Mouse (Mus musculus): ENCODE measurements at regions not wholly inside any gene's neighbourhood (a gene's known extent, or its start where the extent isn't known, plus 50 kb on each side); places are given as distances from the start of the nearest gene placed in this dataset.

DNA sequence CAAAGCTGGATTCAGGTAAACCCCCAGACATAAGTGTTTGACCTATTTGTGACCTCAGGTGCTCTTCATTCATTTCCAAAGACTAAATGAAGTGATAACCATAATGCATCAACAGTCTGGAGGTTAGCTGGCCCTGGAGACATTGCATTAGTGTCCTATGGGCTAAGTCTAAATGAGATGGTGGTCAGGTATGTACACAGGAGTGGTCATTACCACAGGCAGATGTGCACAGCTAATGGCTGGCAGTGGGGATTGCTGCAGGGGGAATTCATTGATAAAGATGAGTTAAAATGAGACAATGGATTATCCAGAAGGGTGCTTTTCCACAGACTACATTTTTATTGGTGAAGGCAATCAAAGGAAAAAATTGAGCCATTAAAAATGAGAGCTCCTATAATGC, 114.2 kb upstream of the Fam92a start:
- no peak for TF ChIP-seq CTCF (IDR thresholded peaks at IDR 0.05; ENCODE audit: control insufficient read depth, insufficient read depth, insufficient read length)
- no peak for TF ChIP-seq USF1 (IDR thresholded peaks at IDR 0.05; ENCODE audit: low read depth)
- no peak for TF ChIP-seq CEBPB (IDR thresholded peaks at IDR 0.05; ENCODE audit: low read depth)
- no peak for TF ChIP-seq MYOD1 (IDR thresholded peaks at IDR 0.05; ENCODE audit: control insufficient read depth, insufficient read length, low read depth)
- no peak for TF ChIP-seq MYOG (IDR thresholded peaks at IDR 0.05; ENCODE audit: control insufficient read depth, extremely low read depth, insufficient read length)
